Mouse (Mus musculus) Patski (cell line): ENCODE data around the gene Nexn. TPM values are rescaled to one million over a fixed set of nuclear protein-coding genes. Genes with fewer than 3 reads are reported as not detected.
A peak's percentile ranks its signal among the peaks of the same experiment; 100 is the strongest.

Source experiments
- ATAC-seq: fragments of 100-300 bp; one replicate; pipeline ENCODE4 v1.8.0; 2021
- CTCF ChIA-PET: fragments of 350-600 bp; sonication (Branson Sonifier 250); formaldehyde crosslinking; loops from one replicate; lab custom pipeline; 2022; ENCODE audit warnings: inconsistent platforms; lab: Charles Lee
- POLR2A ChIA-PET: fragments of 350-600 bp; sonication (Branson Sonifier 250); formaldehyde crosslinking; loops from one replicate; lab custom pipeline; 2022; ENCODE audit warnings: antibody characterized with exemption, inconsistent platforms; lab: Charles Lee
- DNase-seq: peaks from one replicate; pipeline ENCODE4 v3.0.0-alpha.2; 2011; ENCODE audit warnings: low read depth, low spot score
- H3K27me3 ChIP-seq: fragments of 371-371 bp; one replicate; pipeline ENCODE4 v1.5.1; 2021
- CTCF ChIP-seq: fragments of 100-300 bp; IDR thresholded peaks from one replicate; pipeline ENCODE4 v1.5.1; 2021
- in situ Hi-C: fragments of 300-500 bp; cut with MboI; formaldehyde crosslinking; loops from 3 replicates; pipeline ENCODE4 v1.11.1; 2018; ENCODE audit warnings: low pct_unique_long_range_greater_than_20kb, mixed read lengths
- polyA plus RNA-seq: library from polyadenylated mRNA; unstranded; gene quantifications from one replicate; pipeline ENCODE4 v1.2.3, GENCODE M21; 2021

Gene Nexn
- polyA plus RNA-seq, 1 experiment from 2014 or later, result 20.6 TPM

- CTCF ChIA-PET, result no interaction called here
- no peak for TF ChIP-seq CTCF
Measured at GRCm38 (mm10) chr3:152228843-152229242, 37.3 kb downstream of the Nexn start.

GRCm38 (mm10) chr3:152225906-152226305, 40.2 kb downstream of the Nexn start:
- CTCF ChIA-PET, result interaction anchor here (1.0 to 3.4 kb wide), 17 partner anchors 8 to 124 kb away, joined by 3 to 33 read pairs (median 5); no protein-coding TSS in a partner anchor
- POLR2A ChIA-PET, result interaction anchor here (0.8 to 1.5 kb wide), 4 partner anchors 15 to 115 kb away, joined by 3 to 5 read pairs (median 4); no protein-coding TSS in a partner anchor
- in situ Hi-C loops, result no loop called here
- no peaks in the 10 kb centered on the region for H3K27me3 ChIP-seq
- DNase-seq (no peak), ATAC-seq (no peak)
- TF ChIP-seq CTCF, result no peak

More at GRCm38 (mm10) chr3:152228843-152229242, 37.3 kb downstream of the Nexn start:
- in situ Hi-C loops, result no loop called here
- no peak for ATAC-seq
- no peaks in the 10 kb centered on the region for H3K27me3 ChIP-seq
- DNase-seq, result no peak
- POLR2A ChIA-PET, result interaction anchor here (1.2 kb wide), 1 partner anchor 12 kb away, joined by 3 read pairs; no protein-coding TSS in a partner anchor

- ATAC-seq, result no peak
- no peaks in the 10 kb centered on the region for H3K27me3 ChIP-seq
- POLR2A ChIA-PET, result interaction anchor here (0.8 to 1.4 kb wide), 4 partner anchors 10 to 114 kb away, joined by 3 to 4 read pairs (median 4); no protein-coding TSS in a partner anchor
- DNase-seq, result no peak
- peak; percentile 58 for TF ChIP-seq CTCF
- in situ Hi-C loops, result no loop called here
- CTCF ChIA-PET, result interaction anchor here (0.8 to 3.4 kb wide), 18 partner anchors 9 to 123 kb away, joined by 3 to 33 read pairs (median 4); no protein-coding TSS in a partner anchor
Measured at GRCm38 (mm10) chr3:152224918-152225317, 41.2 kb downstream of the Nexn start.

GRCm38 (mm10) chr3:152213416-152213815, 52.7 kb downstream of the Nexn start:
- in situ Hi-C loops, result no loop called here
- no peaks in the 10 kb centered on the region for H3K27me3 ChIP-seq
- no peak for ATAC-seq
- POLR2A ChIA-PET, result interaction anchor here (1.0 to 1.6 kb wide), 3 partner anchors 10 to 102 kb away, joined by 3 read pairs; no protein-coding TSS in a partner anchor
- TF ChIP-seq CTCF, result no peak
- CTCF ChIA-PET, result interaction anchor here (0.8 to 2.0 kb wide), 5 partner anchors 11 to 101 kb away, joined by 3 to 5 read pairs (median 3); no protein-coding TSS in a partner anchor
- no peak for DNase-seq

- ChIA-PET CTCF (interaction anchor here (0.9 to 2.1 kb wide), 6 partner anchors 13 to 101 kb away, joined by 3 to 11 read pairs (median 5); no protein-coding TSS in a partner anchor), POLR2A (interaction anchor here (0.8 to 2.2 kb wide), 7 partner anchors 13 to 100 kb away, joined by 3 to 8 read pairs (median 4); no protein-coding TSS in a partner anchor)
- no peaks in the 10 kb centered on the region for H3K27me3 ChIP-seq
- ATAC-seq (no peak), DNase-seq (no peak)
- in situ Hi-C loops, result no loop called here
- no peak for TF ChIP-seq CTCF
Measured at GRCm38 (mm10) chr3:152211731-152212279, 54.3 kb downstream of the Nexn start.

GRCm38 (mm10) chr3:152210728-152211391, 55.3 kb downstream of the Nexn start:
- DNase-seq, result no peak
- CTCF ChIA-PET, result interaction anchor here (0.9 to 2.2 kb wide), 6 partner anchors 15 to 100 kb away, joined by 3 to 11 read pairs (median 6); no protein-coding TSS in a partner anchor
- POLR2A ChIA-PET, result interaction anchor here (0.6 to 2.2 kb wide), 10 partner anchors 9 to 99 kb away, joined by 3 to 8 read pairs (median 4); no protein-coding TSS in a partner anchor
- peak; percentile 57 for ATAC-seq
- H3K27me3 ChIP-seq, result no peaks in the 10 kb centered on the region
- in situ Hi-C loops, result no loop called here
- no peak for TF ChIP-seq CTCF

GRCm38 (mm10) chr3:152209967-152210634, 56.0 kb downstream of the Nexn start, which contains the start of the genes Dnajb4 and Fubp1:
Gene Dnajb4 (minus strand): TSS chr3:152210302.
Gene Fubp1 (plus strand): TSS chr3:152210422.
- ChIA-PET CTCF (interaction anchor here (1.3 to 2.2 kb wide), 3 partner anchors 14 to 100 kb away, joined by 3 to 8 read pairs (median 5); no protein-coding TSS in a partner anchor), POLR2A (interaction anchor here (0.7 to 2.2 kb wide), 5 partner anchors 10 to 99 kb away, joined by 3 to 8 read pairs (median 7); no protein-coding TSS in a partner anchor)
- in situ Hi-C loops, result no loop called here
- no peak for TF ChIP-seq CTCF
- DNase-seq (peak; percentile 100), ATAC-seq (peak; percentile 92)
- H3K27me3 ChIP-seq, result no peaks in the 10 kb centered on the region

GRCm38 (mm10) chr3:152209177-152209966, 56.8 kb downstream of the Nexn start:
- no peak for TF ChIP-seq CTCF
- in situ Hi-C loops, result no loop called here
- ChIA-PET CTCF (interaction anchor here (0.6 to 2.2 kb wide), 6 partner anchors 10 to 99 kb away, joined by 3 to 8 read pairs (median 5); no protein-coding TSS in a partner anchor), POLR2A (interaction anchor here (0.7 to 1.9 kb wide), 5 partner anchors 14 to 87 kb away, joined by 3 to 7 read pairs (median 4); no protein-coding TSS in a partner anchor)
- ATAC-seq (peak; percentile 27), DNase-seq (no peak)
- no peaks in the 10 kb centered on the region for H3K27me3 ChIP-seq
